Mouse (Mus musculus): Measurements from ENCODE around the gene Defb11.
"Not testable (repeated sequence)": the region's sequence is repeated elsewhere in the genome, so short reads cannot be mapped to it uniquely, and the experiment has no call there.

Gene Defb11

GRCm38 (mm10) chr8:21906290-21906689, at the start of gene Defb11:
Defb11 (minus strand) TSS chr8:21906412.
- DNase-seq (ENCODE audit: low read depth) = not testable (repeated sequence)

GRCm38 (mm10) chr8:21955321-21955720, 49.1 kb upstream of the Defb11 start:
- DNase-seq (ENCODE audit: low read depth) = peak; percentile 68

GRCm38 (mm10) chr8:21947311-21948017, 41.3 kb upstream of the Defb11 start:
- DNase-seq (ENCODE audit: low read depth) = no peak

- no peak for DNase-seq (ENCODE audit: low read depth)
Observed at GRCm38 (mm10) chr8:21946462-21946861, 40.2 kb upstream of the Defb11 start, which contains the start of gene Defb13. Defb13 (plus strand) TSS chr8:21946762.

GRCm38 (mm10) chr8:21938052-21938451, 31.8 kb upstream of the Defb11 start, which contains the start of gene Defb35:
Defb35 (plus strand) TSS chr8:21938352.
- DNase-seq (ENCODE audit: low read depth) = not testable (repeated sequence)

- DNase-seq (ENCODE audit: low read depth) = no peak
Observed at GRCm38 (mm10) chr8:21932610-21933009, 26.4 kb upstream of the Defb11 start, which contains the start of gene Defb15. Defb15 (minus strand) TSS chr8:21932710.

GRCm38 (mm10) chr8:21930754-21931153, 24.5 kb upstream of the Defb11 start:
- DNase-seq (ENCODE audit: low read depth) = not testable (repeated sequence)

- DNase-seq (ENCODE audit: low read depth) = no peak
Observed at GRCm38 (mm10) chr8:21915625-21916024, 9.4 kb upstream of the Defb11 start.

- DNase-seq (ENCODE audit: low read depth) = no peak
Observed at GRCm38 (mm10) chr8:21912554-21912953, 6.3 kb upstream of the Defb11 start.

GRCm38 (mm10) chr8:21911931-21912330, 5.7 kb upstream of the Defb11 start:
- DNase-seq (ENCODE audit: low read depth) = no peak

GRCm38 (mm10) chr8:21885321-21885720, 20.9 kb downstream of the Defb11 start, which contains the start of gene Defb9:
Defb9 (minus strand) TSS chr8:21885421.
- DNase-seq (ENCODE audit: low read depth) = not testable (repeated sequence)

- DNase-seq (ENCODE audit: low read depth) = not testable (repeated sequence)
Observed at GRCm38 (mm10) chr8:21858586-21858985, 47.6 kb downstream of the Defb11 start, which contains the start of gene Defb10. Defb10 (plus strand) TSS chr8:21858901.

All from 416B (cell line).